Mouse (Mus musculus): ENCODE data around the gene Rnase12. TPM values are rescaled to one million over a fixed set of nuclear protein-coding genes. Genes with fewer than 3 reads are reported as not detected.

Rnase12 gene
- polyA plus RNA-seq (2012; rRNA removed), result 1.3 and 1.7 TPM in 2 replicates

DNA sequence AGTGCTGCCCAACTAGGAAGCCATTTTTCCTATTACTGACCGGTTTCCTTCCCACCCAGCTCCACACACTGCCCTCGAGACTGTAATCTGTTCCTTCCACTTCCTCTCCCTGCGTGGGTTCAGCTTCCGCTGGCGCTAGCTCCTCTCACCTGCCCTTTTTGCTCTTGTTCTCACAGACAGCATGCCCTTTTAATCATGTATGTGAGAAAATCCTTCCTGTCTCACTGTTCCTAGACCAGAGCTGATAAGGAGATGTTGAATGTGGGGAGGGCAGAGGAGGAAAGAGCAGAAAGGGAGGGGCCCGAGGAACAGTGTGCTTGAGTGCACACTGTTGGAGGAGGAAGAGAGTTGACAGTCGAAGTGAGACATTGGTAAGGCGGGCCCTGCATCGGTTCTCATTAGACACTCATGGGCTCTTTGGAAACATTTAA is at the start of gene Rnase12:
Gene Rnase12 (minus strand): TSS at position 261 of the 431 bp plus-strand sequence.

DNA sequence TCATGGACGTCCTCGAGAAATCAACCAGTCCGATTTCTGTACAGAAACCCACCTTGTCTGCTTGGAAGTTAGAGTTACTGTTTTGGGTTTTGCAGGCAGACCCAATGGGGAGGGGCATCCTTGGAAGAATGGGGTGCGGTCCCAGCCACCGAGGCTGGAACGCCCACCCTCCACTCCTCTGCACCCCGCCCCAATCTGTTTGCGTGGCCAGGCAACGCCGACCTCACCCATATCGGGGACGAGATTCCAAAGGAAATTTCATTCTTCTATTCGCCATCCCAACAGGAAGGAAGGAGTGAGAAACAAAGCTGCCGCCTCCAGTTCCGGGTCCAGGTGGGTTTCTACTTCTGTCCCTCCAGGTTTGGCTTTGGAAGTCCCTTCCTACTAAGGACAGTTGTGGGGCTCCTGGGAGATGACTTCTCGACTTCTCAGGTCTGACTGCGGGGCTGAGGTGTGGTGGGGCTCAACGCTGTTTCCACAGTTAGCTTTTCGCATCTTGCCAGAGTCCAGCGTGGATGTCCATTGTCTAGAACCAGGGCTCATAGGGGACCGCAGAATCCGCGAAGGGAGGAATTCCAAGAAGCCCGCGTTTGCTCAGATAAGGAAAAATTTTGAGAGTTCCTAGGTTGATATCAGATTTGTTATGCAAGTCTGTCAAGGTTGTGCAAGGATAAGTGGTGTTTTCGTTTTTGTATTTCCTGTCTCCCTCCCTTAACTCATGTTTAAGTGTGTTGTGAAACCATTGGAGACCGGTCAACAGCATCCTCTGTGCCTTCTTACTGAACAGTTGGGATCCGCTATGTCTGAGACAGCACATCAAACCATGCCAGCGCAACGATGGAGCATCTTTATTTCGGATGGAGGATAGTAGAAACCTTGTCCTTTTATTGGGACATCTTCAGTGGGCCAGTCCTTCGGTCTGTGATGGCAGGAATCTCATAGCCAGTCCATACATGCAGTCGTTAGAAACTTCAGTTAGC is 33.8 kb upstream of the Rnase12 start, which contains the start of the genes Rnase4 and Ang:
Gene Rnase4 (plus strand): TSS at position 157 of the 980 bp plus-strand sequence.
Gene Ang (plus strand): TSS at position 230 of the 980 bp plus-strand sequence.

DNA sequence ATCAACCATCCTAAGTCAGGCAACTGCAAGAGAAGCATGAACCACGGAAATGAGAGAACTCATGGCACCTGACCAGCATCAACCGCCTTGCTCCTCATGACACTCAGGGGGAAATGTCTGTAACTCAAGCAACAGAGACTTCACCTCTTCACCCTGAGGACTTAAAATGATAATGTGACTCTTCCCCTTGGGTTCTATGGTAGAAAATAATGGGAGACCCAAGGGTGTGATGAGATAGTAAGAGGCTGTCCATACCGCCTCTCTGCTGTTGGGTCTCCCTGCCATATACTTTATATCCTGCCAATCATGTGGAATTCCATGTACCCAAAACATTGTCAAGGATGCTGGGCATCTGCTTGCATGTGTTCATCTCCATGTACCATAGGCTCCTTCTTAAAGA is 16.9 kb upstream of the Rnase12 start, which contains the start of gene Olfr750:
Gene Olfr750 (minus strand): TSS at position 101 of the 400 bp plus-strand sequence.

DNA sequence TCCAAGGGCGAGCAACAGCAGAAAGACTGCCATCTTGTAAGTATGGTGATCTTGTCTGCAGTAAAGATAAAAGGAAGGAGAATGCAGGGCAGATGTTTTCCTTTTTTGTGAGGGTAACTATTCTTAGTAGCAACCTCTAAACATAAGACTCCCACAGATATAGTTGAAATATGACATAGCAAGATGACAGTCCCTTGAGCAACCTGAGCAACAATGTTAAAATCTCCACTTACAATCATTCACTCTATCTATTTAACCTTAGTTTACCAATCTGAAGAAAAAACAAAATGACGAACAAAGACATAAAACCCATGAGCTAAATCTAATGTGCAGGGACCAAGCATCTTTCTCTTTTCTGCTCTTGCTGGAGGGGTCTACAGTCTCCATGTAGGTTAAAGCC is 7.4 kb downstream of the Rnase12 start, which contains the start of gene Rnase11:
Gene Rnase11 (minus strand): TSS at position 101 of the 400 bp plus-strand sequence.

DNA sequence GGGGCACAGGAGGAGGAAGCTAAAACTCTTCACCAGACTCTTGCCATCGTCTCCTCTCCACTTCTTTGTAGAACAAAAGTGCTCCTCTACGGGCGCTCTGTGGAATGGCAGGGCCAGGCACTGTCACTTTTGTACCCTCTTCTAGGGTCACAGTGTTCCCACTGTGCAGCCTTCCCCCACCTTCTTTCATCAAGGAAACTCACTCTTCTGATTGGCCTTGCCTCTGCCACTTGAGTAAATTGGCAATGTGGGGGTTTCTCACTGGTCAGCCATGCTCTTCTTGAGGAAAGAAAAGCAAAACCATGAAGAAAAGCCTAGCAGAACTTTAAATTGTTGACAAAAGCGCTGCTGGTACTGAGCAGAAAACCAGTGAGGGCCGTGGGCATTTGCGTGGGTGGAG is 15.7 kb downstream of the Rnase12 start, which contains the start of gene Rnase9:
Gene Rnase9 (minus strand): TSS at position 101 of the 400 bp plus-strand sequence.

GRCm38 (mm10) chr14:51007152-51007801 is 50.2 kb downstream of the Rnase12 start, which contains the start of gene Rnase10:
Rnase10 (plus strand) TSS chr14:51007751.

Other genes with a start within 250 kb of the Rnase12 start
- not detected in 2 replicates for gene Ccnb1ip1, start 249.9 kb downstream of the Rnase12 start, polyA plus RNA-seq (2012; rRNA removed)
- gene Parp2, start 249.8 kb downstream of the Rnase12 start, polyA plus RNA-seq (2012; rRNA removed), result 26.4 and 32.7 TPM in 2 replicates
- 5.7 and 6.0 TPM in 2 replicates for gene Tep1, start 187.1 kb downstream of the Rnase12 start, polyA plus RNA-seq (2012; rRNA removed)
- gene Klhl33, start 160.2 kb downstream of the Rnase12 start, polyA plus RNA-seq (2012; rRNA removed), result 0.11 and 0.28 TPM in 2 replicates
- gene Osgep, start 132.8 kb downstream of the Rnase12 start, polyA plus RNA-seq (2012; rRNA removed), result 40.4 and 47.9 TPM in 2 replicates
- 44.1 and 50.6 TPM in 2 replicates for gene Apex1, start 132.7 kb downstream of the Rnase12 start, polyA plus RNA-seq (2012; rRNA removed)
- 35.0 and 41.2 TPM in 2 replicates for gene Pip4p1, start 126.8 kb downstream of the Rnase12 start, polyA plus RNA-seq (2012; rRNA removed)
- 121 and 139 TPM in 2 replicates for gene Pnp, start 126.6 kb downstream of the Rnase12 start, polyA plus RNA-seq (2012; rRNA removed)
- 103 and 127 TPM in 2 replicates for gene Gm49342, start 113.1 kb downstream of the Rnase12 start, polyA plus RNA-seq (2012; rRNA removed)
- gene Pnp2, start 101.7 kb downstream of the Rnase12 start, polyA plus RNA-seq (2012; rRNA removed), result 6.7 and 8.1 TPM in 2 replicates
- gene Rnase10, start 49.9 kb downstream of the Rnase12 start, polyA plus RNA-seq (2012; rRNA removed), result 0.02 and 0.05 TPM in 2 replicates
- not detected in 2 replicates for gene Rnase9, start 15.8 kb downstream of the Rnase12 start, polyA plus RNA-seq (2012; rRNA removed)
- 0.06 TPM in 1 of 2 replicates, not detected in the other for gene Rnase11, start 7.5 kb downstream of the Rnase12 start, polyA plus RNA-seq (2012; rRNA removed)
- gene Olfr750, start 16.8 kb upstream of the Rnase12 start, polyA plus RNA-seq (2012; rRNA removed), result not detected in 2 replicates
- gene Rnase4, start 33.4 kb upstream of the Rnase12 start, polyA plus RNA-seq (2012; rRNA removed), result 29.7 and 48.3 TPM in 2 replicates
- 11.6 and 17.1 TPM in 2 replicates for gene Ang, start 33.5 kb upstream of the Rnase12 start, polyA plus RNA-seq (2012; rRNA removed)
- not detected in 2 replicates for gene Eddm3b, start 56.8 kb upstream of the Rnase12 start, polyA plus RNA-seq (2012; rRNA removed)
- 2.6 and 4.3 TPM in 2 replicates for gene Rnase6, start 66.2 kb upstream of the Rnase12 start, polyA plus RNA-seq (2012; rRNA removed)
- gene Rnase1, start 89.1 kb upstream of the Rnase12 start, polyA plus RNA-seq (2012; rRNA removed), result 0.07 and 0.82 TPM in 2 replicates
- gene Rnase2b, start 104.6 kb upstream of the Rnase12 start, polyA plus RNA-seq (2012; rRNA removed), result not detected in 2 replicates
- not detected in 2 replicates for gene Ang2, start 141.5 kb upstream of the Rnase12 start, polyA plus RNA-seq (2012; rRNA removed)
- gene Ear14, start 145.7 kb upstream of the Rnase12 start, polyA plus RNA-seq (2012; rRNA removed), result not detected in 2 replicates
- gene Rnase2a, start 198.5 kb upstream of the Rnase12 start, polyA plus RNA-seq (2012; rRNA removed), result not detected in 2 replicates

Measured in liver, embryonic 18 days (tissue).